Mouse (Mus musculus) kidney, embryonic 16.5 days (tissue): ENCODE measurements at regions not wholly inside any gene's neighbourhood (a gene's known extent, or its start where the extent isn't known, plus 50 kb on each side); places are given as distances from the start of the nearest gene placed in this dataset.

Source experiments
- ATAC-seq: fragments of 200-750 bp; cut with Nextera tagmentation; 2 replicates; pipeline ENCODE4 v1.8.0; 2017; ENCODE audit warnings: moderate TSS enrichment; ENCODE audit not compliant: low FRiP score, low TSS enrichment
- H3K27ac ChIP-seq: fragments of 300-500 bp; sonication (generic); 2 replicates; pipeline ENCODE4 v1.5.1; 2014; ENCODE audit warnings: low read length
- H3K27me3 ChIP-seq: fragments of 300-500 bp; sonication (generic); 2 replicates; pipeline ENCODE4 v1.6.1; 2014; ENCODE audit warnings: low read length, control low read depth, mixed read lengths; ENCODE audit not compliant: insufficient read depth
- H3K36me3 ChIP-seq: fragments of 300-500 bp; sonication (generic); 2 replicates; pipeline ENCODE4 v1.6.1; 2014; ENCODE audit warnings: low read length, control low read depth, mixed read lengths; ENCODE audit not compliant: insufficient read depth
- H3K4me1 ChIP-seq: fragments of 300-500 bp; sonication (generic); 2 replicates; pipeline ENCODE4 v1.6.1; 2014; ENCODE audit warnings: low read length, control low read depth, mixed read lengths; ENCODE audit not compliant: insufficient read depth
- H3K4me2 ChIP-seq: fragments of 300-500 bp; sonication (generic); replicated peaks from 2 replicates; pipeline ENCODE4 v1.6.1; 2014; ENCODE audit warnings: low read depth, low read length
- H3K4me3 ChIP-seq: fragments of 300-500 bp; sonication (generic); 2 replicates; pipeline ENCODE4 v1.5.1; 2014; ENCODE audit warnings: mild to moderate bottlenecking, low read length
- H3K9ac ChIP-seq: fragments of 300-500 bp; sonication (generic); replicated peaks from 2 replicates; pipeline ENCODE4 v1.6.1; 2014; ENCODE audit warnings: low read length
- H3K9me3 ChIP-seq: fragments of 300-500 bp; sonication (generic); 2 replicates; pipeline ENCODE4 v1.6.1; 2016; ENCODE audit warnings: low read length, control low read depth
- WGBS: fragments of 180-500 bp; shearing (Covaris S2); extraction: QIAGEN DNeasy Blood & Tissue Kit; methylation state at CpG from one replicate; pipeline ENCODE4 v1.1.7; 2014; 5-methylcytosine and 5-hydroxymethylcytosine counted together

DNA sequence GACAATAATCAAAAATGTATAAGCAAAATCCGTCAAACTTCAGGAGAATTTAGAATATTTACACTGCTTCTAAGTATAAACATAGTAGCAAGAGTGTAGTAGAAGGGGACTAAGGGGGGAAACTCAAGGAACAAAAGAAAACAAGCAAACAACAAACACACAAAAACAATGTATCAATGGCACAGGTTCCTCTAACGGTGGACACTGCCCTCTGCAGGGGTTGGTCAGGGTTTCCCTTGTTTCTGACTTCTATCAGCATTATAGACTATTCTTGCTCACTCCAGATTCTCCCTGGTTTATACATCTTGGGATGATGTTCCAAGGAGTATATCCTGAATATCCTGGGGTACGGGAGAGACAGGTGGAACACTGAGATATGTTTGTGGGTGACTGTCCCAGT is 147.3 kb upstream of the Ppp2r3a start:
- no peaks in the 10 kb centered on the region for H3K36me3 ChIP-seq

DNA sequence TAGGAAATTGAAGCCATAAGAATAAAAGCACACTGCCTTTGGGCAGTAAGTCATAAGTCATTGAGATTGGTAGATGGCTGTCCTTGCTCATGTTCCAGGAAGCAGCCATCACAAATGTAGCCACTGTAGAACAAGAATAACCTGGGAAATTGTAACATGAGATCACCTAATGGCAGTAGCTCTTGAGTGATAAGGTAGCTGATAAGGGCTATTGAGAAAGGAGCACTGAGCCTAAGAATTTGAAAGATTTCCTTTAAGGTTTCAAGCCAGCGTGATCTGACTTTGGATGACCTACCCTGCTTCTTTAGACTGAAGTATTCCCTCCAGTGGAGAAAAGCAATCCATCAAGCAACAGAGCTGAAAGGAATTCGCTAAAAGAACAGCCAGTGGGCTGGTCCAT is 117.8 kb upstream of the Ppp2r3a start:
- Histone ChIP-seq H3K36me3 (no peaks in the 10 kb centered on the region), H3K4me3 (no peak overlapping the region), H3K27ac (no peak overlapping the region), H3K4me1 (no peaks in the 10 kb centered on the region), H3K9ac (no peak overlapping the region), H3K4me2 (no peak overlapping the region), H3K9me3 (no peaks in the 10 kb centered on the region), H3K27me3 (no peaks in the 10 kb centered on the region)
- 34% methylated on average over 2 of the region's 2 CpGs for WGBS
- ATAC-seq, result 0 out of 2 replicates have a peak, but pooled peaks have one; percentile 23

More for the DNA sequence above, 147.3 kb upstream of the Ppp2r3a start:
- Histone ChIP-seq H3K27ac (no peak overlapping the region), H3K9ac (no peak overlapping the region), H3K27me3 (no peaks in the 10 kb centered on the region), H3K4me1 (peaks cover 19% of the 10 kb centered on the region), H3K4me3 (no peak overlapping the region), H3K9me3 (no peaks in the 10 kb centered on the region), H3K4me2 (no peak overlapping the region)
- ATAC-seq, result no peak
- WGBS, result 74% methylated on average over 3 of the region's 3 CpGs

DNA sequence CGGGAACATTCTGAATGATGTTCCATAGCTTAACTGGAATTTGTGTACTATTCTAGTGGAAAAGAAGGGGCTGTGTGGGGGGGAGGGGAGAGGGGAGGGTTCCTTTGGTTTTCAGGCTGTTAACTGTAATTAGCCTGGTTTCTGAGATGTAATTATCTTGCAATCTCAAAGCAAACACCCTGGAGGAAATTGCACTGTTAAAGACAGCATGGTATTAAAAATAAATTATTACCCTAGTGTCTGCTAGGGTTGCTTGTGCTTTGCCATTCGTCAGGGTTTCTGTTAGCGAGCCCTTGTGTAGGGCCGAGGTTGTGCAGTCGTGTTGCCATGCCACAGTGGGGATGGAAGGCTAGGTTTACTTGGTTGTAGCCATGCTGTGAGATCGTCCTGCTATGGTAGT is 105.0 kb upstream of the Ppp2r3a start:
- Histone ChIP-seq H3K36me3 (no peaks in the 10 kb centered on the region), H3K27me3 (no peaks in the 10 kb centered on the region), H3K4me2 (no peak overlapping the region), H3K27ac (no peak overlapping the region), H3K9ac (no peak overlapping the region), H3K4me3 (no peak overlapping the region), H3K4me1 (peaks cover 10% of the 10 kb centered on the region), H3K9me3 (no peaks in the 10 kb centered on the region)
- ATAC-seq, result peak; percentile 59
- 13% methylated on average over 6 of the region's 6 CpGs for WGBS

DNA sequence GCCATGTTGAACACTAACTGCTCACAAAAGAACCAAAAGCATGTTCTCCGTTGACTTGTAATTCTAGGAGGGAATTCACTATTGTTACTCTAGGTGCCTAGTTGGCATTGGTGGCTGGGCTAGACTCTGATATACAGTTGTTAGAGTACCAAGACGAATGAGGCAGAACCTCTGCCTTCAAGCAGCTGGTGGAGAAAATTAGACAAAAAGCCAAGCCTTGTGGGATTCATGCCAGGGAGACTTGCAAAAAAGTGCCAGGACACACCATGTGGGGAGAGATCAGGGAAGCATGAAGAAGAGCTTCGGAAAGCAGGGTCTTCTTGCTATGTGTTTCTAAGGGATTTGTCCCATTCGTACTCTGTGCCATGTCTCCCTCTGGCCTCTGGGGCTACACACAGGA is 97.2 kb upstream of the Ppp2r3a start:
- no peaks in the 10 kb centered on the region for H3K9me3 ChIP-seq
- no peaks in the 10 kb centered on the region for H3K27me3 ChIP-seq
- H3K27ac ChIP-seq, result no peak overlapping the region
- no peak overlapping the region for H3K4me3 ChIP-seq
- 91% methylated on average over 4 of the region's 4 CpGs for WGBS
- H3K36me3 ChIP-seq, result no peaks in the 10 kb centered on the region
- H3K9ac ChIP-seq, result no peak overlapping the region
- no peak overlapping the region for H3K4me2 ChIP-seq
- H3K4me1 ChIP-seq, result no peaks in the 10 kb centered on the region
- no peak for ATAC-seq

DNA sequence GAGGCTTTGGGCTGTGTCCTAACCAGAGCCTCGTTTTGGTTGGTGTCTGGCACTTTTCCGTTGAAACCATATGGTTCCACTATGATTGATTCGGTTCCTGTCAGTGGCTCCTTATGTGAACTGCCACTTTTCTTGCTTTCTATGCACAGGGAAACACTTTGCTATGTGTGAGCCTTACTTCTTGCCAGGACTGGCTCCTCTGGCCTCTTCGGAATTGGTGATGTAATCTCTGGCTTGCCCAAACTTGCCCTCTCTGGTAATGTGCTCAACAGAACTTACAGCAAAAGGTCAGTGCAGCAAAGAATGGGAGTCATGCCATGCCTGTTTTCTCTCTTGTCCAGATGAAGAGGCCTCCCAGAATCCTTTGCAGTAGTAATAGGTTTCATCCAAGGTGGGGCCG is 91.3 kb upstream of the Ppp2r3a start:
- Histone ChIP-seq H3K4me3 (no peak overlapping the region), H3K36me3 (no peaks in the 10 kb centered on the region), H3K4me1 (peaks cover 11% of the 10 kb centered on the region; the same call in 1 of the 2 replicates), H3K27me3 (no peaks in the 10 kb centered on the region), H3K27ac (no peak overlapping the region), H3K4me2 (no peak overlapping the region), H3K9ac (no peak overlapping the region), H3K9me3 (no peaks in the 10 kb centered on the region)
- no peak for ATAC-seq
- WGBS, result 85% methylated on average over 5 of the region's 5 CpGs

DNA sequence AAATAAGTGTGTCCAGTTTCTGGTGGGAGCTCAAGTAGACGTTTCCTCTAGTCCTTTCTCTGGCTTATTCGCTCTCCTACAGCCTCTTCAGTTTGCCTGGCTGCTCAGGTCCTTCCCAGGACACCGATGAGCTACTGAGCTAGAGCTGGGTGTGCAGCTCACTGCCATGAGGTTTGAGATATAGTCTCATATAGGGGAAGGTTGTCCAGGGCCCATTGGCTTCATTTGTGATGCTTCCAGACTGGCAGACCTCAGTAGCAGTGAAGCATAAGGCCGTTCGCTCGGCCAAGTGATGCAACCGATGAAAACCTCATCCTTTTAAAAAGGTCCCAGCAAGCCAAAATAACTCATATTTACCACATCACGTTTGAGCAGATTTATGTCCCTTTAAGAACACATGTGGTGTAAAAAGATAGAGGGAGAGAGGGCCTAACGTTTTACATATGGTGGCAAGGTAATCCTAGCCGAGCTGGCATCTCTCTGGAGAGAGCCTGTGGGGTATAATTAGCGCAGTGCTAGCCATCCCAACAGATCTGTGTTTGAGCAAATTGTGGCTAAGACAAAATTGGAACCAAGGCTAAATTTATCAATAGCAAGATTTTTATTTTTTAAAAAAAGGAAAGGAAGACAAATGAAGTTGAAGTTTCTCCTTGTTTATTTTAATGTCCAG is 89.3 kb upstream of the Ppp2r3a start:
- 38% methylated on average over 11 of the region's 11 CpGs for WGBS
- no peaks in the 10 kb centered on the region for H3K27me3 ChIP-seq
- no peaks in the 10 kb centered on the region for H3K9me3 ChIP-seq
- H3K4me1 ChIP-seq, result peaks cover 11% of the 10 kb centered on the region; the same call in 1 of the 2 replicates
- no peak for ATAC-seq
- H3K27ac ChIP-seq, result no peak overlapping the region
- no peak overlapping the region for H3K9ac ChIP-seq
- H3K4me3 ChIP-seq, result no peak overlapping the region
- no peak overlapping the region for H3K4me2 ChIP-seq
- H3K36me3 ChIP-seq, result no peaks in the 10 kb centered on the region

DNA sequence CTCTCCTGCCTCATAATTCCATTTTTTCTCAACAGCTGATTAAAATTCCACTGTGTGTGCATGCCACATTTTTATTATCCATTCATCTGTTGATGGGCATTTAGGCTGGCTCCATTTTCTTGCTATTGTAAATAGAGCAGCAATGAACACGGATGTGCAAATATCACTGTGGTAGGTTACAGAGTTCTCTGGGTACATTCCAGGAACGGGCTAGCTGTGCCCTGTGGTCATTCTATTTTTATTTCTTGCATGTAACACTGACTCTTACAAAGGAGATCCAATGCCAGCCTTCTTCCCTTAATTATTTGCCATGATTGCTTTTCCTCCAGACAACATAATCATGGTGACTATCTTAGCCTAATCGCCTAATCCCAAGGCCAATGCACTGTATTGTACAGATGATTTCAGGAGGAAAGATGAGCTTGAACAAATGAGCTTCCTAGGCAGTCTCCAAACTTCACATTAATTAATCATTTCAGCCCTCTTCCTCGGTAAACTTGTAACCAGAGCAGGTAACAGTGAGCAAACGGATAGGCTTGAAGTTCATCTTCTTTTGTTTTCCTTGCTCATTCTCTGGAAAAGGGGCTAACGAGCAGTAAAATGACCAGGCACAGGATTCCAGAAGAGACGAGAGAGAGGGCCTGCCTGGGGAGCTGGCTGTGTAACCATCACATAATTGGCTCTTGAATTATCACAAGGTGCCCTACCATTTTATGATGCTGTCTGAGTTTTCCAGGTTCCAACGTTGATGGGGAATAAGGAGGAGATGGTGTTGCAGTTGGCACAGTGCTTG is 77.6 kb upstream of the Ppp2r3a start:
- Histone ChIP-seq H3K4me2 (no peak overlapping the region), H3K4me1 (peaks cover 4% of the 10 kb centered on the region), H3K9ac (no peak overlapping the region), H3K36me3 (no peaks in the 10 kb centered on the region), H3K4me3 (no peak overlapping the region), H3K27ac (no peak overlapping the region), H3K9me3 (no peaks in the 10 kb centered on the region), H3K27me3 (no peaks in the 10 kb centered on the region)
- WGBS, result 32% methylated on average over 8 of the region's 8 CpGs
- peak; percentile 81; the same call in 1 of the 2 replicates for ATAC-seq

DNA sequence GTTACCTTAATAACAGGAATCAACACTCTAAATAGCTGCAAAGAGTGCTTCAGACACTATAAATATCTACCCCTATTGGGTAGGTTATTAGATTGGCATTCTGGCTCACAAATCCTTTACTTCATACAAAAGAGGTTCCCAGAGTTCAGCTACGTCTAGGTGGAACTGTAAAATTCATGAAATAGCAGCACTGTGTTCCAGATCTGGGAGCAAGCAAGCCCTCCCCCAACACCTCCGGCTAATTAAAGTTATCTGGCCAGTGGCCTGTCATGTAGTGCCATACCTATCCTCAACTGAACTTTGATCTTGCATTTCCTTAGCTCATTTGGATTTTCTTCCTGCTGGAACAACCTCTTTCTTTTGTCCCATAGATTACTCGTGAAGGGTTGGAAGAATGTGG is 75.4 kb upstream of the Ppp2r3a start:
- H3K4me1 ChIP-seq, result peaks cover 4% of the 10 kb centered on the region
- H3K27me3 ChIP-seq, result no peaks in the 10 kb centered on the region
- H3K36me3 ChIP-seq, result no peaks in the 10 kb centered on the region
- no peak for ATAC-seq
- H3K9me3 ChIP-seq, result no peaks in the 10 kb centered on the region
- H3K4me3 ChIP-seq, result no peak overlapping the region
- no peak overlapping the region for H3K4me2 ChIP-seq
- H3K9ac ChIP-seq, result no peak overlapping the region
- WGBS, result 37% methylated on average over 3 of the region's 3 CpGs
- H3K27ac ChIP-seq, result no peak overlapping the region

DNA sequence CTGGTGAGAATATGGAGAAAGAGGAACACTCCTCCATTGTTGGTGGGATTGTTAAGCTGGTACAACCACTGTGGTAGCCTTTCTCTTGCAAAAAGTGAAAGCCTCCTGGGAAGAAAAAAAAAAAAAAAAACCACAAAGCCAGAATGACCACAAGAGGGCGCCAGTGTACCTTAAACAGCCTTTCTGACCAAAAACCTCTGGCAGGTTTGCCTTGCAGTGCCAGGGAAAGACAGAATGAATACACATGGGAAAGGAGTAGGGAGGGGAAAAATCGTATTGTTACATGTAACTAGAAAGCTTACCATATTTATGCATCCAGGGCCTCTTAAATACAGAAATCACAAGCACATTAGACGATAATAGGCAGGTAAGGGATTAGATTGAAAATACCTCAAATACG is 62.4 kb upstream of the Ppp2r3a start:
- H3K9ac ChIP-seq, result no peak overlapping the region
- ATAC-seq, result no peak
- H3K4me1 ChIP-seq, result no peaks in the 10 kb centered on the region
- H3K27ac ChIP-seq, result no peak overlapping the region
- WGBS, result 44% methylated on average over 4 of the region's 4 CpGs
- H3K9me3 ChIP-seq, result no peaks in the 10 kb centered on the region
- no peak overlapping the region for H3K4me3 ChIP-seq
- H3K27me3 ChIP-seq, result no peaks in the 10 kb centered on the region
- no peak overlapping the region for H3K4me2 ChIP-seq
- H3K36me3 ChIP-seq, result no peaks in the 10 kb centered on the region

DNA sequence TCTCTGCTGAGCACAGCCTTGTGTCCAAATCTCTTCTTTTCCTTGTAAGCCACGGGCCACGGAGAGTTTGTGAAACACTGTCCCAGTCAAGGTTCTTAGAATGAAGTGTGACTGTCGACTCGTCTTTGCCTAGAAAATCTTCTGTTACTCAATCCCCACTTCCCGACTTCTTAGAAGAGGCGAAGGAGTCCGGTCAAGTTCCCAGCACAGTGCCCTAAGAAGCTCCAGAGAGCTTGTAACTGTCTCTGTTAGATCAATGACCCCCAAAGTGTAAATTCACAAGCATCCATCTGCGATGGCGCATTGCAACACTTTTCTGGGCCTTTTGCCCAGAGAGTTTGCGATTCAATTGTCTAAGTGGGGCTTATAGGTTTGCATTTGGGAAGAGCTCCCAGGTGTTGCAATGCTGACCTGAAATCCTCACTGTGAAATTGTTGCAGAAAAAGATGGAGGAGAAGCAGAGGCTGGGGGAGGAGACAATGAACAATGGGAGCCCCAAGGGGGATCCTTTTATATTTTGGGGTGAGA is 54.9 kb upstream of the Ppp2r3a start:
- no peaks in the 10 kb centered on the region for H3K4me1 ChIP-seq
- H3K9ac ChIP-seq, result no peak overlapping the region
- no peaks in the 10 kb centered on the region for H3K9me3 ChIP-seq
- H3K27ac ChIP-seq, result no peak overlapping the region
- H3K27me3 ChIP-seq, result no peaks in the 10 kb centered on the region
- ATAC-seq, result no peak
- WGBS, result 89% methylated on average over 10 of the region's 10 CpGs
- H3K4me2 ChIP-seq, result no peak overlapping the region
- H3K4me3 ChIP-seq, result no peak overlapping the region
- H3K36me3 ChIP-seq, result no peaks in the 10 kb centered on the region
